Mouse (Mus musculus) midbrain, postnatal 0 days (tissue): ENCODE data around the gene Dtd2. TPM values are rescaled to one million over a fixed set of nuclear protein-coding genes. Genes with fewer than 3 reads are reported as not detected.

Experiments used
- ATAC-seq: fragments of 200-750 bp; cut with Nextera tagmentation; 2 replicates; pipeline ENCODE4 v1.8.0; 2017; ENCODE audit warnings: moderate number of reproducible peaks, mild to moderate bottlenecking, moderate TSS enrichment, moderate library complexity; ENCODE audit not compliant: low FRiP score
- DNase-seq: peaks from one replicate; pipeline ENCODE4 v3.0.0-alpha.2; 2015; ENCODE audit warnings: low spot score
- H3K27ac ChIP-seq: fragments of 300-500 bp; sonication (generic); 2 replicates; pipeline ENCODE4 v1.5.1; 2014; ENCODE audit warnings: low read depth, mild to moderate bottlenecking, low read length, mixed read lengths
- H3K27me3 ChIP-seq: fragments of 300-500 bp; sonication (generic); 2 replicates; pipeline ENCODE4 v1.6.1; 2014; ENCODE audit warnings: low read length, control low read depth, mixed read lengths; ENCODE audit not compliant: insufficient read depth
- H3K36me3 ChIP-seq: fragments of 300-500 bp; sonication (generic); 2 replicates; pipeline ENCODE4 v1.6.1; 2014; ENCODE audit warnings: low read length, control low read depth, mixed read lengths; ENCODE audit not compliant: insufficient read depth
- H3K4me1 ChIP-seq: fragments of 300-500 bp; sonication (generic); 2 replicates; pipeline ENCODE4 v1.6.1; 2014; ENCODE audit warnings: mild to moderate bottlenecking, control low read depth, antibody characterized with exemption, low read length, mixed read lengths; ENCODE audit not compliant: insufficient read depth
- H3K4me2 ChIP-seq: fragments of 300-500 bp; sonication (generic); 2 replicates; pipeline ENCODE4 v1.6.1; 2014; ENCODE audit warnings: low read depth, mild to moderate bottlenecking, low read length, mixed read lengths; ENCODE audit not compliant: poor library complexity, severe bottlenecking
- H3K4me3 ChIP-seq: fragments of 300-500 bp; sonication (generic); 2 replicates; pipeline ENCODE4 v1.5.1; 2014; ENCODE audit warnings: low read depth, mild to moderate bottlenecking, low read length, moderate library complexity
- H3K9ac ChIP-seq: fragments of 300-500 bp; sonication (generic); replicated peaks from 2 replicates; pipeline ENCODE4 v1.6.1; 2014; ENCODE audit warnings: mild to moderate bottlenecking, low read length, moderate library complexity, mixed read lengths; ENCODE audit not compliant: poor library complexity, severe bottlenecking
- H3K9me3 ChIP-seq: fragments of 300-500 bp; sonication (generic); 2 replicates; pipeline ENCODE4 v1.6.1; 2016; ENCODE audit warnings: low read length, control low read depth
- CTCF ChIP-seq: IDR thresholded peaks from 2 replicates; pipeline ENCODE4 v1.5.1; 2016; ENCODE audit warnings: antibody characterized with exemption, mild to moderate bottlenecking
- WGBS: fragments of 180-500 bp; shearing (Covaris S2); extraction: QIAGEN DNeasy Blood & Tissue Kit; methylation state at CpG from one replicate; pipeline ENCODE4 v1.1.7; 2014; 5-methylcytosine and 5-hydroxymethylcytosine counted together
- polyA plus RNA-seq: library from polyadenylated mRNA; unstranded; fragments of >200 nt; fragmentation: Nextera tagmentation; extraction: Ambion mirVana; gene quantifications from 2 replicates; pipeline ENCODE4 v1.2.1, GENCODE M21; 2015
- total RNA-seq: library from RNA; depleted of rRNA; stranded (reverse); fragments of >200 nt; gene quantifications from 2 replicates; pipeline ENCODE4 v1.2.3, GENCODE M21; 2014

The Dtd2 gene
- total and polyA plus RNA-seq, 2 experiments from 2014 or later: 11.6 to 33.2 TPM

DNA sequence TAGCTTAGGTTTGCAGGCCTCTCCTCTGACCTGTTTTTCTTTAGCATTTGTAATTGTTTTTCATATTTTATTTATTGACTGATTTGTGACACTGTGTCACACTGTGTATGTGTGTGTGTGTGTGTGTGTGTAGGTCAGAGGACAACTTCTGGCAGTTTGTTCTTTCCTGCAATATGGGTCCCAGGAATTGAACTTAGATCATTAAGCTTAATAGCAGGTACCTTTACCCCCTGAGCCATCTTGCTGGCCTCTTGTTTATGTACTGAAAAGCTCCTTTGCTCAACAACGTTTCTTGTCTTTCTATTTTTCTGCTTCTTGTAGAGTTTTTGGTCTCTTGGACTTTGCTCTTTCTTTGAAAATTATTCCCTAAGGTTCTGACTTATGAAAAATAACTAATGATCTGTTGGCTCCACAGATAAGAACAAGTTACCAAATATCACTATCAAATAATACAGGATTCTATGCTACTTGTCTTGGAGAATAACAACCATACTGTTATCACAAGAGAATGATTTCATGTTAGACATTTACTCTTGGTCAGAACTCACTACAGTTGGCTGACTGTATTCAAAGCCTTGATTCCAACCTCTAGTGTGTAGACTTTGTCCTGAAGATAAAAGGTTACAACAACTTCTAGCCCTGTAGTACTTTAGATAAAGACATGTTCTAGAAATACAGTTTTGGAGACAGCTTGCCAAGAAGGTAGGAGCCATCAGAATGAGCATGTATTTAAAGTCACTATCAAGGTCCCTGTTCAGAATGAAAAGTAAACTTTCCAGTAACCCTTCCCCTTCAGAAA lies 10.4 kb downstream of the Dtd2 start:
- 85% methylated on average over 1 of the region's 1 CpGs for WGBS
- Histone ChIP-seq H3K27me3 (no peaks in the 10 kb centered on the region), H3K27ac (no peak overlapping the region), H3K9me3 (no peaks in the 10 kb centered on the region), H3K9ac (no peak overlapping the region), H3K4me2 (no peak overlapping the region), H3K4me1 (no peaks in the 10 kb centered on the region), H3K36me3 (peaks cover 5% of the 10 kb centered on the region; the same call in 1 of the 2 replicates), H3K4me3 (no peak overlapping the region)
- TF ChIP-seq CTCF: no peak
- ATAC-seq: no peak
- no peak for DNase-seq

DNA sequence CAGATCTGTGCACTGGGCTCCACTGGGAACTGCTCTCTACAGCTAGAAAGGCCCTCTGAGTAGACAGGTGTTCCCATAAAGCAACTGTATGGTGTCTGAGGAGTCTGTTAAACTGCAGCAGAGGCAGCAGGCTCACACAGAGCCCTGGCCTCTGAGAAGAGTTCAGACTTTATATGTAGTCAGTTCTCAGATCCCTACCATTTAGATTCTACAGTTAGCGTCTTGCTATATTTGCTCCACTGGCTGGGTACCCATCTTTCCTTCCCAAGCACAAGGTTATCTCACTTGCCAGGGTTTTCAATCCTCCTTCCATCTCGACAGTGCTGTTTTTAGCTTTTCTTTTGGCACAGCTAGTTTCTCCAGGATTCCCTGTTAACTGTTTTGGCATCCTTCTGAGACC lies 15.7 kb downstream of the Dtd2 start:
- Histone ChIP-seq H3K4me1 (no peaks in the 10 kb centered on the region), H3K4me3 (no peak overlapping the region), H3K9ac (no peak overlapping the region), H3K36me3 (no peaks in the 10 kb centered on the region), H3K4me2 (no peak overlapping the region), H3K27ac (no peak overlapping the region), H3K9me3 (no peaks in the 10 kb centered on the region), H3K27me3 (no peaks in the 10 kb centered on the region)
- 79% methylated on average over 2 of the region's 2 CpGs for WGBS
- ATAC-seq (no peak), DNase-seq (no peak)
- TF ChIP-seq CTCF: no peak

DNA sequence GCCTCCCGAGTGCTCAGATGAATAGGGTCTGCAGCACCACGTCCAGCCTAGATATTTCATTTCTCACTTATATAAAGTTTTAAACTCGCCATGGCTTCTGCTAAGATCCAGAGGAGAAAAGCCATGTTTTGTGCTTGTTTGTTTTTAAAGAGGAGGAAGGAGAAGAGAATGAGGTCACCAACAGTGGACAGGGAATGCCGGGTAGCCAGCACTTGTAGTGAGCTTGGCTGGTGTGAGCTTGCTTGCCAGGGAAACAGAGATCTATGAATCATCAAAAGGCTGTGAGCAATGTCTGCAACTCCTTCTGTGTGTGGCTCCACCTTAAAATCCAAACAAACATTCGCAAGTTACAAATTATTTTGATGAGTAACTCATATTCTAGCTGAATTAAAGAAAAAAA lies 17.8 kb downstream of the Dtd2 start:
- Histone ChIP-seq H3K27me3 (no peaks in the 10 kb centered on the region), H3K36me3 (no peaks in the 10 kb centered on the region), H3K4me3 (no peak overlapping the region), H3K4me2 (no peak overlapping the region), H3K9ac (no peak overlapping the region), H3K27ac (no peak overlapping the region), H3K4me1 (no peaks in the 10 kb centered on the region), H3K9me3 (no peaks in the 10 kb centered on the region)
- 87% methylated on average over 5 of the region's 5 CpGs for WGBS
- ATAC-seq (no peak), DNase-seq (no peak)
- no peak for TF ChIP-seq CTCF

DNA sequence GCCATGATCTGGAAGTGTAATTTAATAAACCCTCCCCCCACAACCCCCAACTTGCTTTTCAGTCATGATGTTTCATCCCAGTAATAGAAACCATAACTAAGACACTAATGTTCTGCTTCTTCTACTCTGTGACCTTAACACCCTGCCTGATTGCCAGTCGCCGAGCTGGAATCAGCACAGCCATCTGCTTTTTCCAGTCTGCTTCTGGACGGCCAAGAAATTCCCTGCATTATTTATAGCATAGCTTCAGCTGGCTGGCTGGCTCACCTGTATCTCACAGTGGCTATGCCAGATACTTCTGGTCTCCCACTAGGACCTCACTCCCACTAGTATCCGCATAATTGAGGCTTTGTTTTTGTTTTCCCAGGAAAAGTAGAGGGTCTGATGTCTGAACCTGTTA lies 20.5 kb downstream of the Dtd2 start:
- WGBS: 74% methylated on average over 4 of the region's 4 CpGs
- Histone ChIP-seq H3K27ac (no peak overlapping the region), H3K9ac (no peak overlapping the region), H3K4me3 (no peak overlapping the region), H3K4me1 (no peaks in the 10 kb centered on the region), H3K36me3 (no peaks in the 10 kb centered on the region), H3K27me3 (no peaks in the 10 kb centered on the region), H3K9me3 (no peaks in the 10 kb centered on the region), H3K4me2 (no peak overlapping the region)
- TF ChIP-seq CTCF: no peak
- DNase-seq (no peak), ATAC-seq (no peak)

DNA sequence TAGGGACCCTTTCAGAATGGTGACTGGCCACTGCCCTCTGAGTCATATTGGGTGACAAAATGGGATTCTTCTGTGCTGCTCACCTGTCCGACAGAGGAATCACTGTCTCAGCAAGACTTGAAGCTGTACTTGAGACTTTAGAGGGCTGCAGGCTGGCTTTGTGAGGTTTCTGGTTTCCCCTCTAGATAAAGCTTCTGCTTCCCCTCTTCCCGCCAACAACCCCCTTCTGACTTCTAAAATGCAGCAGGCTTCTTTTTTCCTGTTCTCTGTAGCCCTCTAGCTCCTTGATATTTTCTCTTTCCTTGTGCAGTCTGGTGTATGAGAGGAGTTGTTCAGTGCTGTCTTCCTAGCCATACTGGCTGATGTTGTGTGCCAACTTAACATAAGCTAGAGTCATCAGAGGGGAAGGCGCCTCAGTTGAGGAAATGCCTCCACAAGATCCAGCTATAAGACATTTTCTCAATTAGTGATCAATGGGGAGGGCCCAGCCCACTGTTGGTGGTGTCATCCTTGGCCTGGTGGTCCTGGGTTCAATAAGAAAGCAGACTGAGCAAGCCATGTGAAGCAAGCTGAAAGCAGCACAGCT lies 21.0 kb downstream of the Dtd2 start:
- Histone ChIP-seq H3K4me1 (no peaks in the 10 kb centered on the region), H3K27me3 (no peaks in the 10 kb centered on the region), H3K36me3 (no peaks in the 10 kb centered on the region), H3K4me2 (no peak overlapping the region), H3K9me3 (no peaks in the 10 kb centered on the region), H3K9ac (no peak overlapping the region), H3K27ac (no peak overlapping the region), H3K4me3 (no peak overlapping the region)
- 94% methylated on average over 3 of the region's 3 CpGs for WGBS
- no peak for TF ChIP-seq CTCF
- DNase-seq (no peak), ATAC-seq (no peak)

DNA sequence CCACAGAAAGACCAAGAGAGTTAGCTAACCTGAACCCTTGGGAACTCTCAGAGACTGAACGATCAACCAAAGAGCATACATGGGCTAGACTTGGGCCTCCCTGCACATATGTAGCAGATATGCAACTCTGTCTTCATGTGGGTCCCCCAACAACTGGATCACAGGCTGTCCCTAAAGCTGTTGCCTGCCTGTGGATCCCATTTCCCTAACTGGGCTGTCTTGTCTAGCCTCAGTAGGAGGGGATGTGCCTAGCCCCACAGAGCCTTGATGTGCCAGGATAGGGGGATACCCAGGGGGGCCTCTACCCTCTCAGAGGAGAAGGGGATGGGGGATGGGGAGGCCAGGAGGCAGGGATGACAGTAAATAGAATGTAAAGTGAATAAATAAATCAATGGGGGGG lies 22.7 kb downstream of the Dtd2 start:
- Histone ChIP-seq H3K4me2 (no peak overlapping the region), H3K27ac (no peak overlapping the region), H3K9ac (no peak overlapping the region), H3K9me3 (no peaks in the 10 kb centered on the region), H3K36me3 (no peaks in the 10 kb centered on the region), H3K4me1 (no peaks in the 10 kb centered on the region), H3K27me3 (no peaks in the 10 kb centered on the region), H3K4me3 (no peak overlapping the region)
- DNase-seq (no peak), ATAC-seq (no peak)
- no peak for TF ChIP-seq CTCF
- WGBS: 100% methylated on average over 1 of the region's 1 CpGs
